Mouse (Mus musculus) gastrocnemius, postnatal 14 days (tissue): ENCODE results near the gene Chrnb1. TPM values are rescaled to one million over a fixed set of nuclear protein-coding genes. Genes with fewer than 3 reads are reported as not detected.

Experiments used
- DNase-seq: peaks from one replicate; pipeline ENCODE4 v3.0.0; 2021; ENCODE audit warnings: mixed read lengths
- intact Hi-C: fragments of 180-260 bp; cut with DNase I; formaldehyde crosslinking; loops from one replicate; pipeline ENCODE4 v1.15.1; 2025; ENCODE audit warnings: low total_unique reads
- long read RNA-seq, 2 experiments: library from polyadenylated mRNA; stranded (forward); transcript quantifications; one replicate each; pipeline ENCODE4 v2.0.0; 2021
- total RNA-seq, 2 experiments: library from RNA; stranded (reverse); gene quantifications; 2 replicates each; pipeline ENCODE4 v1.2.3; 2021

The Chrnb1 gene
- 10 to 100 TPM; 75.5 to 80.7 TPM for total RNA-seq
- long read RNA-seq, experiment 1, transcript Chrnb1-201 (11 exons, 2,155 nt) = major isoform, 46 of 58 reads
- long read RNA-seq, experiment 1, partial matches to known transcripts = 8 of 58 reads
- long read RNA-seq, experiment 1, other reads (novel, unspliced or antisense) = 4 of 58 reads
- long read RNA-seq, experiment 2, transcript Chrnb1-201 (11 exons, 2,155 nt) = major isoform, 43 of 54 reads
- long read RNA-seq, experiment 2, partial matches to known transcripts = 6 of 54 reads
- long read RNA-seq, experiment 2, other reads (novel, unspliced or antisense) = 5 of 54 reads

- intact Hi-C loops = loop anchor here (5.0 kb wide), 1 partner anchor 33 kb away; the partner anchor contains the start of gene Slc35g3
- DNase-seq = peak; percentile 96
Observed at GRCm38 (mm10) chr11:69795168-69795982, at the start of gene Chrnb1. Gene Chrnb1 (minus strand): TSS chr11:69795943.

GRCm38 (mm10) chr11:69838714-69839104 is 43.0 kb upstream of the Chrnb1 start:
- intact Hi-C loops = loop anchor here (5.0 kb wide), 1 partner anchor 36 kb away; the partner anchor contains the start of gene Fgf11
- no peak for DNase-seq

- intact Hi-C loops = loop anchor here (5.0 kb wide), 1 partner anchor 36 kb away; the partner anchor contains the start of gene Fgf11
- peak; percentile 94 for DNase-seq
Observed at GRCm38 (mm10) chr11:69837952-69838713, 42.4 kb upstream of the Chrnb1 start, which contains the start of gene Tmem256. Gene Tmem256 (plus strand): TSS chr11:69838514.

GRCm38 (mm10) chr11:69837604-69837951 is 41.8 kb upstream of the Chrnb1 start, which contains the start of gene Nlgn2:
Gene Nlgn2 (minus strand): TSS chr11:69837784.
- intact Hi-C loops = loop anchor here (5.0 kb wide), 1 partner anchor 35 kb away; the partner anchor contains the start of gene Fgf11

GRCm38 (mm10) chr11:69836703-69837576 is 41.2 kb upstream of the Chrnb1 start:
- intact Hi-C loops = loop anchor here (5.0 kb wide), 1 partner anchor 35 kb away; the partner anchor contains the start of gene Fgf11
- DNase-seq = peak; percentile 45

More at GRCm38 (mm10) chr11:69837604-69837951, 41.8 kb upstream of the Chrnb1 start, which contains the start of gene Nlgn2:
- DNase-seq = no peak

- intact Hi-C loops = loop anchor here (5.0 kb wide), 1 partner anchor 34 kb away; the partner anchor contains the start of gene Fgf11
- no peak for DNase-seq
Observed at GRCm38 (mm10) chr11:69835966-69836335, 40.2 kb upstream of the Chrnb1 start.

GRCm38 (mm10) chr11:69835326-69835965 is 39.7 kb upstream of the Chrnb1 start:
- intact Hi-C loops = loop anchor here (5.0 kb wide), 1 partner anchor 33 kb away; the partner anchor contains the start of gene Fgf11
- no peak for DNase-seq

GRCm38 (mm10) chr11:69834001-69834549 is 38.3 kb upstream of the Chrnb1 start:
- peak; percentile 36 for DNase-seq
- intact Hi-C loops = no loop called here

- DNase-seq = no peak
- intact Hi-C loops = no loop called here
Observed at GRCm38 (mm10) chr11:69833554-69833953, 37.8 kb upstream of the Chrnb1 start.

GRCm38 (mm10) chr11:69828832-69829231 is 33.1 kb upstream of the Chrnb1 start:
- intact Hi-C loops = no loop called here
- DNase-seq = no peak

GRCm38 (mm10) chr11:69823456-69823855 is 27.7 kb upstream of the Chrnb1 start:
- intact Hi-C loops = no loop called here
- no peak for DNase-seq

GRCm38 (mm10) chr11:69822080-69822479 is 26.3 kb upstream of the Chrnb1 start, which contains the start of gene Spem1:
Gene Spem1 (minus strand): TSS chr11:69822180.
- intact Hi-C loops = no loop called here
- DNase-seq = no peak

- DNase-seq = no peak
- intact Hi-C loops = no loop called here
Observed at GRCm38 (mm10) chr11:69818871-69819270, 23.1 kb upstream of the Chrnb1 start.

- intact Hi-C loops = no loop called here
- DNase-seq = no peak
Observed at GRCm38 (mm10) chr11:69818365-69818764, 22.6 kb upstream of the Chrnb1 start, which contains the start of gene Spem2. Gene Spem2 (minus strand): TSS chr11:69818465.

- DNase-seq = no peak
- intact Hi-C loops = no loop called here
Observed at GRCm38 (mm10) chr11:69816520-69816919, 20.8 kb upstream of the Chrnb1 start.

- intact Hi-C loops = no loop called here
- no peak for DNase-seq
Observed at GRCm38 (mm10) chr11:69815155-69815554, 19.4 kb upstream of the Chrnb1 start, which contains the start of gene Gm39566. Gene Gm39566 (minus strand): TSS chr11:69815298.

GRCm38 (mm10) chr11:69810280-69810679 is 14.5 kb upstream of the Chrnb1 start:
- DNase-seq = no peak
- intact Hi-C loops = loop anchor here (5.0 kb wide), 1 partner anchor 67 kb away; the partner anchor contains the start of gene Tmem95
